Mouse (Mus musculus): Measurements from ENCODE around the gene Prkab2.

- no peak for TF ChIP-seq CTCF (IDR thresholded peaks at IDR 0.05; ENCODE audit: low read depth, low read length)
- no peak for TF ChIP-seq POLR2A (IDR thresholded peaks at IDR 0.05; ENCODE audit: insufficient read depth, low read length)
Measured at GRCm38 (mm10) chr3:97615933-97616332, 42.1 kb upstream of the Prkab2 start.

All from ES-Bruce4 (cell line).